Mouse (Mus musculus): ENCODE measurements around the gene Olfr441.
"Not testable (repeated sequence)": the region's sequence is repeated elsewhere in the genome, so short reads cannot be mapped to it uniquely, and the experiment has no call there.

Gene Olfr441

GRCm38 (mm10) chr6:43106069-43106468, at the start of gene Olfr441:
TSS of gene Olfr441 (plus strand) at chr6:43106369.
- not testable (repeated sequence) for DNase-seq (ENCODE audit: low read depth)

GRCm38 (mm10) chr6:43078750-43079149, 27.4 kb upstream of the Olfr441 start:
- peak; percentile 1 for DNase-seq (ENCODE audit: low read depth)

GRCm38 (mm10) chr6:43081405-43081804, 24.8 kb upstream of the Olfr441 start:
- DNase-seq (ENCODE audit: low read depth): not testable (repeated sequence)

DNA sequence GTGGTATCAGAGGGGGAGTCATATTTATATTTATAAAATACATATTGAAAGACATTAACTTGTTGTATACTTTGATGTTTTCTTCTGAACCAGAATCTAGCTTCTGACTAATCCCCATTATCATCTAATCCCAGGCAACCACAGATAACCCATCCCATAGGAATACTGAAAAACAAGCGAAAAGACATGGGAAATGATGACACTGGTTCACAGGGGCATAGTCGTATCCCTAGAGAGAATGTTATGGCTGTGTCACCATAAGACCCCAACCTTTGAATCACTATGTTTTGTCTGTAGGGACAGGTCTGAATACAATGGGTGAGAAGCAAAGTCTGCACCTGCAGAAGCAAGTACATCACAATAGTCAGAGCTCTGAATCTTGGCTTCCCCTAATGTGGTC, 40.1 kb downstream of the Olfr441 start, which contains the start of gene Olfr237-ps1:
Gene Olfr237-ps1 (plus strand): TSS at position 301 of the 400 bp plus-strand sequence.
- not testable (repeated sequence) for DNase-seq (ENCODE audit: low read depth)

DNA sequence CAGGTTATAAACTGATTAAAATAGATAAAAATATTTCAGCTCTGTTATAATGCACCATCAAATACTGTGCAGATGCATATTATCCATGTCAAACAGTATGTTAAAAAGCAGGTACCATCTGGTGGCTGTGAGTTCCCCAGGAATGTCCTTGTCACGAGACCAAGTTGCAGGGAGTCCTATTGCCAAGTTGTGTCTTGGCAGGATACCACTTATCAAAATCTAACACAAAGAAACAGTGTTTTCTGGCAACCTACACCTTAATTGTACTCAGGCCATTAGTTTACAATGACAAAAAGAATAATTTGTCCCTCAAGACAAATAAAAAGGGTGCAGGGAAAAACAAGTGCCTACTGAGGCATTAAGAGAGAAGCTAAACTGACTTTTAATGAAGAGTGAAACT, 53.3 kb downstream of the Olfr441 start:
- DNase-seq (ENCODE audit: low read depth): no peak

DNA sequence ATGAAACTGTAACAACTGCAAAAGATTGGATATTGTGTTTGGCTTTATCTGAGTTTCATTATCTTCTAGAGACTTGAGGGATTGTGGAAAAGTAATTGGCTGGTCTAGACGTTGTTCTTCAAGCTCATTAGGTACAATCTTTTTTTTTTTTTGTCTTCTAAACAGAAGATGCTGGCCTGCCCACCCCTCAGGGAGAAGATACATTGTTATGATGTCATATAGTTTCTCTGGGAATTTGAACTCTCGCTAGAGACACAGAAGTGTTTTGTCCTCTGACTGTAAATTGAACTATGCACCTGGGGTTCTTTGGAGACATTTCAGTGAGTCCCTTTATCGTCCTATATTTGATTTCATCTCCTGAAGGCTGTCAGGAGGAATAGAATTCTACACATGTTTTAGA, 56.8 kb downstream of the Olfr441 start, which contains the start of gene Olfr437:
Gene Olfr437 (plus strand): TSS at position 301 of the 400 bp plus-strand sequence.
- DNase-seq (ENCODE audit: low read depth): no peak

DNA sequence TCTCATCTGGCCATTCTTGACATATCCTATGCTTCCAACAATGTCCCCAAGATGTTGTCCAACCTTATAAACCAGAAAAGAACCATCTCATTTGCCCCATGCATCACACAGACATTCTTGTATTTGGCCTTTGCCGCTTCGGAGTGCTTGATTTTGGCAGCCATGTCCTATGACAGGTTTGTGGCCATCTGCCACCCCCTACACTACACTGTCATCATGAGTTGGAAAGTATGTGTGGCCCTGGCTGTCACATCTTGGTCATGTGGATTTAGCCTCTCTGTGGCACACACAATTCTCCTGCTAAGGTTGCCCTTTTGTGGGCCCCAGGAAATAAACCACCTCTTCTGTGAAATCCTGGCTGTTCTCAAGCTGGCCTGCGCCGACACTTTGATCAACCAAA, 61.1 kb downstream of the Olfr441 start:
- no peak for DNase-seq (ENCODE audit: low read depth)
